Mouse (Mus musculus): Measurements from ENCODE around the gene Samhd1. TPM values are rescaled to one million over a fixed set of nuclear protein-coding genes. Genes with fewer than 3 reads are reported as not detected.

Gene Samhd1
- polyA plus RNA-seq, 1 experiment from 2014 or later, result 14.9 TPM

- no peaks in the 10 kb centered on the region for H3K4me1 ChIP-seq (ENCODE audit: control insufficient read depth, low read depth, low read length)
- H3K36me3 ChIP-seq (ENCODE audit: control insufficient read depth, insufficient read depth), result peaks cover 5% of the 10 kb centered on the region; the same call in 1 of the 2 replicates
- ATAC-seq (ENCODE audit: low read depth), result no peak
Observed at GRCm38 (mm10) chr2:157099532-157100318, 35.3 kb downstream of the Samhd1 start.

GRCm38 (mm10) chr2:157095005-157095755 is 39.9 kb downstream of the Samhd1 start:
- Histone ChIP-seq H3K9me3 (replicated peaks; ENCODE audit: control insufficient read depth, low read length) (no peaks in the 10 kb centered on the region), H3K4me2 (ENCODE audit: low read depth, low read length) (no peak overlapping the region), H3K4me3 (ENCODE audit: low read depth, low read length) (no peak overlapping the region), H3K27ac (ENCODE audit: low read length) (no peak overlapping the region), H3K36me3 (ENCODE audit: control insufficient read depth, insufficient read depth) (no peaks in the 10 kb centered on the region), H3K27me3 (ENCODE audit: control insufficient read depth, insufficient read depth, low read depth, low read length) (no peaks in the 10 kb centered on the region), H3K9ac (ENCODE audit: low read depth, low read length) (no peak overlapping the region), H3K4me1 (ENCODE audit: control insufficient read depth, low read depth, low read length) (no peaks in the 10 kb centered on the region)
- peak; percentile 32; the same call in 1 of the 2 replicates for ATAC-seq (ENCODE audit: low read depth)
- WGBS (ENCODE audit: insufficient replicate concordance), result 55% methylated on average over 9 of the region's 9 CpGs

More at GRCm38 (mm10) chr2:157099532-157100318, 35.3 kb downstream of the Samhd1 start:
- Histone ChIP-seq H3K9me3 (replicated peaks; ENCODE audit: control insufficient read depth, low read length) (no peaks in the 10 kb centered on the region), H3K4me3 (ENCODE audit: low read depth, low read length) (no peak overlapping the region), H3K27me3 (ENCODE audit: control insufficient read depth, insufficient read depth, low read depth, low read length) (no peaks in the 10 kb centered on the region), H3K9ac (ENCODE audit: low read depth, low read length) (no peak overlapping the region), H3K27ac (ENCODE audit: low read length) (no peak overlapping the region), H3K4me2 (ENCODE audit: low read depth, low read length) (no peak overlapping the region)
- 71% methylated on average over 12 of the region's 12 CpGs for WGBS (ENCODE audit: insufficient replicate concordance)

DNA sequence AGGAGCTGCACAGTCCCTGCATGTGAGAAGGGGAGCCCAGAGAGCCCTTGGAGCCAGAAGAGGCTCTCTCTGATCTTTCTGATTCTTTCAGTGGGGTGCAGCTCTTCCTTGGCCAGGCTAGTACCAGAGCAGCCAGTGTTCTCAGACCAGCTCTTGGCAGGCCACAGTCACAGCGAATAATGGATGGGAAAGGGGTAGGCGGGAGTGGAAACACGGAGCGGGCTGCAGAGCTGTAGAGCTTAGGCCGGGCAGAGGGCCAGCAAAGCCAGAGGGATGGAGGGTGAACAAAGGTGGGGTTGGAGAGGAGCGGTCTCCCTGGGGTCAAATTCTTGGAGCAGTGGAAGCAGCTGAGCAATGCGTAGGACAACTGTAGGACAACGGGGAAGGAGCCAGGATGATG is 43.0 kb downstream of the Samhd1 start:
- Histone ChIP-seq H3K4me3 (ENCODE audit: low read depth, low read length) (no peak overlapping the region), H3K9ac (ENCODE audit: low read depth, low read length) (no peak overlapping the region), H3K4me2 (ENCODE audit: low read depth, low read length) (no peak overlapping the region), H3K36me3 (ENCODE audit: control insufficient read depth, insufficient read depth) (no peaks in the 10 kb centered on the region), H3K27ac (ENCODE audit: low read length) (no peak overlapping the region), H3K4me1 (ENCODE audit: control insufficient read depth, low read depth, low read length) (no peaks in the 10 kb centered on the region; the same call in 1 of the 2 replicates), H3K9me3 (replicated peaks; ENCODE audit: control insufficient read depth, low read length) (no peaks in the 10 kb centered on the region), H3K27me3 (ENCODE audit: control insufficient read depth, insufficient read depth, low read depth, low read length) (no peaks in the 10 kb centered on the region)
- no peak for ATAC-seq (ENCODE audit: low read depth)
- WGBS (ENCODE audit: insufficient replicate concordance), result 67% methylated on average over 8 of the region's 8 CpGs

- 71% methylated on average over 14 of the region's 14 CpGs for WGBS (ENCODE audit: insufficient replicate concordance)
- peak; percentile 64 for ATAC-seq (ENCODE audit: low read depth)
Observed at GRCm38 (mm10) chr2:157087536-157088317, 47.3 kb downstream of the Samhd1 start.

GRCm38 (mm10) chr2:157086796-157087195 is 48.3 kb downstream of the Samhd1 start, which contains the start of gene Tldc2:
Tldc2 (plus strand) TSS chr2:157087055.
- H3K27me3 ChIP-seq (ENCODE audit: control insufficient read depth, insufficient read depth, low read depth, low read length), result peaks cover 5% of the 10 kb centered on the region; the same call in 1 of the 2 replicates
- no peak for ATAC-seq (ENCODE audit: low read depth)

More at GRCm38 (mm10) chr2:157087536-157088317, 47.3 kb downstream of the Samhd1 start:
- H3K36me3 ChIP-seq (ENCODE audit: control insufficient read depth, insufficient read depth), result no peaks in the 10 kb centered on the region
- no peaks in the 10 kb centered on the region for H3K9me3 ChIP-seq (replicated peaks; ENCODE audit: control insufficient read depth, low read length)
- no peaks in the 10 kb centered on the region for H3K27me3 ChIP-seq (ENCODE audit: control insufficient read depth, insufficient read depth, low read depth, low read length)
- no peaks in the 10 kb centered on the region; the same call in 1 of the 2 replicates for H3K4me1 ChIP-seq (ENCODE audit: control insufficient read depth, low read depth, low read length)
- no peak overlapping the region for H3K4me3 ChIP-seq (ENCODE audit: low read depth, low read length)
- H3K4me2 ChIP-seq (ENCODE audit: low read depth, low read length), result no peak overlapping the region
- no peak overlapping the region for H3K9ac ChIP-seq (ENCODE audit: low read depth, low read length)
- H3K27ac ChIP-seq (ENCODE audit: low read length), result no peak overlapping the region

GRCm38 (mm10) chr2:157084831-157085585 is 50.1 kb downstream of the Samhd1 start:
- Histone ChIP-seq H3K9me3 (replicated peaks; ENCODE audit: control insufficient read depth, low read length) (no peaks in the 10 kb centered on the region), H3K4me2 (ENCODE audit: low read depth, low read length) (no peak overlapping the region), H3K27me3 (ENCODE audit: control insufficient read depth, insufficient read depth, low read depth, low read length) (peaks cover 22% of the 10 kb centered on the region), H3K4me3 (ENCODE audit: low read depth, low read length) (no peak overlapping the region), H3K36me3 (ENCODE audit: control insufficient read depth, insufficient read depth) (no peaks in the 10 kb centered on the region), H3K27ac (ENCODE audit: low read length) (no peak overlapping the region), H3K9ac (ENCODE audit: low read depth, low read length) (no peak overlapping the region), H3K4me1 (ENCODE audit: control insufficient read depth, low read depth, low read length) (no peaks in the 10 kb centered on the region; the same call in 1 of the 2 replicates)
- WGBS (ENCODE audit: insufficient replicate concordance), result 66% methylated on average over 7 of the region's 7 CpGs
- no peak for ATAC-seq (ENCODE audit: low read depth)

More at GRCm38 (mm10) chr2:157086796-157087195, 48.3 kb downstream of the Samhd1 start, which contains the start of gene Tldc2:
- H3K27ac ChIP-seq (ENCODE audit: low read length), result no peak within 1 kb of the TSS
- no peaks in the 10 kb centered on the region for H3K9me3 ChIP-seq (replicated peaks; ENCODE audit: control insufficient read depth, low read length)
- 70% methylated on average over 8 of the region's 8 CpGs for whole genome bisulfite sequencing (ENCODE audit: insufficient replicate concordance)
- no peak within 1 kb of the TSS for H3K9ac ChIP-seq (ENCODE audit: low read depth, low read length)
- no peak within 1 kb of the TSS for H3K4me3 ChIP-seq (ENCODE audit: low read depth, low read length)
- H3K4me2 ChIP-seq (ENCODE audit: low read depth, low read length), result no peak within 1 kb of the TSS
- no peaks in the 10 kb centered on the region; the same call in 1 of the 2 replicates for H3K4me1 ChIP-seq (ENCODE audit: control insufficient read depth, low read depth, low read length)
- H3K36me3 ChIP-seq (ENCODE audit: control insufficient read depth, insufficient read depth), result no peaks in the 10 kb centered on the region

GRCm38 (mm10) chr2:157081960-157082359 is 53.1 kb downstream of the Samhd1 start:
- Histone ChIP-seq H3K36me3 (ENCODE audit: control insufficient read depth, insufficient read depth) (no peaks in the 10 kb centered on the region), H3K9ac (ENCODE audit: low read depth, low read length) (no peak overlapping the region), H3K4me2 (ENCODE audit: low read depth, low read length) (no peak overlapping the region), H3K27me3 (ENCODE audit: control insufficient read depth, insufficient read depth, low read depth, low read length) (peaks cover 53% of the 10 kb centered on the region), H3K4me3 (ENCODE audit: low read depth, low read length) (no peak overlapping the region), H3K27ac (ENCODE audit: low read length) (no peak overlapping the region), H3K4me1 (ENCODE audit: control insufficient read depth, low read depth, low read length) (no peaks in the 10 kb centered on the region; the same call in none of the 2 replicates), H3K9me3 (replicated peaks; ENCODE audit: control insufficient read depth, low read length) (no peaks in the 10 kb centered on the region)
- WGBS (ENCODE audit: insufficient replicate concordance), result 20% methylated on average over 7 of the region's 7 CpGs
- no peak for ATAC-seq (ENCODE audit: low read depth)

- Histone ChIP-seq H3K27me3 (ENCODE audit: control insufficient read depth, insufficient read depth, low read depth, low read length) (peaks cover 57% of the 10 kb centered on the region), H3K27ac (ENCODE audit: low read length) (no peak overlapping the region), H3K4me1 (ENCODE audit: control insufficient read depth, low read depth, low read length) (peaks cover 2% of the 10 kb centered on the region), H3K9ac (ENCODE audit: low read depth, low read length) (no peak overlapping the region), H3K4me3 (ENCODE audit: low read depth, low read length) (no peak overlapping the region), H3K4me2 (ENCODE audit: low read depth, low read length) (no peak overlapping the region), H3K36me3 (ENCODE audit: control insufficient read depth, insufficient read depth) (no peaks in the 10 kb centered on the region), H3K9me3 (replicated peaks; ENCODE audit: control insufficient read depth, low read length) (no peaks in the 10 kb centered on the region)
- no peak for ATAC-seq (ENCODE audit: low read depth)
- WGBS (ENCODE audit: insufficient replicate concordance), result 72% methylated on average over 8 of the region's 8 CpGs
Observed at GRCm38 (mm10) chr2:157081331-157081730, 53.7 kb downstream of the Samhd1 start.
